Mouse (Mus musculus) lung, postnatal 0 days (tissue): ENCODE measurements around the gene Mgat4e. TPM values are rescaled to one million over a fixed set of nuclear protein-coding genes. Genes with fewer than 3 reads are reported as not detected.
A peak's percentile ranks its signal among the peaks of the same experiment; 100 is the strongest.
"Not testable (repeated sequence)": the region's sequence is repeated elsewhere in the genome, so short reads cannot be mapped to it uniquely, and the experiment has no call there.

Experiments
- ATAC-seq: fragments of 200-750 bp; cut with Nextera tagmentation; 2 replicates; pipeline ENCODE4 v1.8.0; 2017; ENCODE audit warnings: moderate library complexity
- DNase-seq: peaks from one replicate; pipeline ENCODE4 v3.0.0-alpha.2; 2016; ENCODE audit warnings: low spot score
- H3K27ac ChIP-seq: fragments of 300-500 bp; sonication (generic); 2 replicates; pipeline ENCODE4 v1.5.1; 2014; ENCODE audit warnings: antibody characterized with exemption, mild to moderate bottlenecking, low read length, mixed read lengths
- H3K27me3 ChIP-seq: fragments of 300-500 bp; sonication (generic); replicated peaks from 2 replicates; pipeline ENCODE4 v1.6.1; 2014; ENCODE audit warnings: low read length, mixed read lengths; ENCODE audit not compliant: insufficient read depth
- H3K36me3 ChIP-seq: fragments of 300-500 bp; sonication (generic); 2 replicates; pipeline ENCODE4 v1.6.1; 2014; ENCODE audit warnings: low read length, mixed read lengths; ENCODE audit not compliant: insufficient read depth
- H3K4me1 ChIP-seq: fragments of 300-500 bp; sonication (generic); 2 replicates; pipeline ENCODE4 v1.6.1; 2014; ENCODE audit warnings: antibody characterized with exemption, low read depth, low read length, mixed read lengths; ENCODE audit not compliant: insufficient read depth
- H3K4me2 ChIP-seq: fragments of 300-500 bp; sonication (generic); replicated peaks from 2 replicates; pipeline ENCODE4 v1.6.1; 2014; ENCODE audit warnings: low read depth, mild to moderate bottlenecking, low read length, moderate library complexity, mixed read lengths
- H3K4me3 ChIP-seq: fragments of 300-500 bp; sonication (generic); 2 replicates; pipeline ENCODE4 v1.5.1; 2014; ENCODE audit warnings: low read depth, low read length
- H3K9ac ChIP-seq: fragments of 300-500 bp; sonication (generic); replicated peaks from 2 replicates; pipeline ENCODE4 v1.6.1; 2014; ENCODE audit warnings: low read depth, mild to moderate bottlenecking
- H3K9me3 ChIP-seq: fragments of 300-500 bp; sonication (generic); 2 replicates; pipeline ENCODE4 v1.6.1; 2016; ENCODE audit warnings: low read length, mixed read lengths
- CTCF ChIP-seq: IDR thresholded peaks from 2 replicates; pipeline ENCODE4 v1.5.1; 2016; ENCODE audit warnings: antibody characterized with exemption, mild to moderate bottlenecking
- EP300 ChIP-seq: IDR thresholded peaks from 2 replicates; pipeline ENCODE4 v1.6.1; 2016; ENCODE audit warnings: antibody characterized with exemption, mild to moderate bottlenecking, control low read depth
- WGBS: fragments of 180-500 bp; shearing (Covaris S2); extraction: QIAGEN DNeasy Blood & Tissue Kit; methylation state at CpG from one replicate; pipeline ENCODE4 v1.1.7; 2014; 5-methylcytosine and 5-hydroxymethylcytosine counted together
- polyA plus RNA-seq: library from polyadenylated mRNA; unstranded; fragments of >200 nt; fragmentation: Nextera tagmentation; extraction: Ambion mirVana; gene quantifications from 2 replicates; pipeline ENCODE4 v1.2.1, GENCODE M21; 2015

Mgat4e gene
- polyA plus RNA-seq, 1 experiment from 2014 or later = not detected

- H3K9ac ChIP-seq = no peak overlapping the region
- peaks cover 9% of the 10 kb centered on the region; the same call in 1 of the 2 replicates for H3K4me1 ChIP-seq
- 7% methylated on average over 7 of the region's 7 CpGs for WGBS
- no peak overlapping the region for H3K4me2 ChIP-seq
- DNase-seq (peak; percentile 98), ATAC-seq (peak; percentile 88)
- no peak overlapping the region for H3K27ac ChIP-seq
- no peaks in the 10 kb centered on the region for H3K36me3 ChIP-seq
- no peak for TF ChIP-seq EP300
- peak; percentile 89 for TF ChIP-seq CTCF
- H3K27me3 ChIP-seq = no peaks in the 10 kb centered on the region
- H3K4me3 ChIP-seq = no peak overlapping the region
- H3K9me3 ChIP-seq = no peaks in the 10 kb centered on the region
Measured at GRCm38 (mm10) chr1:134518677-134519076, 30.8 kb downstream of the Mgat4e start.

DNA sequence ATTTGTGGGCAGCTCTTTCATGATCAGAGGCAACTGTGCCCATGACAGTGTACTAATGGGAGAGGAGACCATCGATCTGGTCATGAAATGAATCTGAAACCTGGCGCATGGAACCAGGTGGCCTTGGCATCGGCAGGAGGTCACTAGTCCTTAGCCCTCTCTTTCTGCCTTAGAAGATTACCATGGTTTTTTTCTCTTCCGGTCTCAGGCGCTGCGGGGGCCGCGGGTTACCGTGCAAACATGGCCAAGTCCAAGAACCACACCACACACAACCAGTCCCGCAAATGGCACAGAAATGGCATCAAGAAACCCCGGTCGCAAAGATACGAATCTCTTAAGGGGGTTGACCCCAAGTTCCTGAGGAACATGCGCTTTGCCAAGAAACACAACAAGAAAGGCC lies 31.6 kb downstream of the Mgat4e start:
- 94% methylated on average over 14 of the region's 14 CpGs for WGBS
- not testable (repeated sequence) for DNase-seq, H3K27ac ChIP-seq, H3K36me3 ChIP-seq, H3K4me2 ChIP-seq, H3K4me3 ChIP-seq, ATAC-seq, H3K9ac ChIP-seq, H3K9me3 ChIP-seq, H3K27me3 ChIP-seq
- peaks cover 10% of the 10 kb centered on the region; the same call in 1 of the 2 replicates for H3K4me1 ChIP-seq

- no peaks in the 10 kb centered on the region for H3K27me3 ChIP-seq
- peak; percentile 77 for DNase-seq
- WGBS = 20% methylated on average over 4 of the region's 4 CpGs
- H3K9me3 ChIP-seq = no peaks in the 10 kb centered on the region
- no peak overlapping the region for H3K4me3 ChIP-seq
- peaks cover 10% of the 10 kb centered on the region; the same call in 1 of the 2 replicates for H3K4me1 ChIP-seq
- peak overlapping the region; percentile 64 for H3K27ac ChIP-seq
- H3K9ac ChIP-seq = no peak overlapping the region
- H3K36me3 ChIP-seq = no peaks in the 10 kb centered on the region
- ATAC-seq = peak; percentile 40
- H3K4me2 ChIP-seq = 0 out of 2 replicates have a peak overlapping the region, but pooled peaks have one; percentile 4
- no peak for TF ChIP-seq CTCF
- no peak for TF ChIP-seq EP300
Measured at GRCm38 (mm10) chr1:134516491-134517198, 32.8 kb downstream of the Mgat4e start.

GRCm38 (mm10) chr1:134515891-134516290 lies 33.6 kb downstream of the Mgat4e start:
- ATAC-seq (no peak), DNase-seq (no peak)
- TF ChIP-seq CTCF = no peak
- no peak for TF ChIP-seq EP300
- WGBS = 62% methylated on average over 2 of the region's 2 CpGs
- Histone ChIP-seq H3K9me3 (no peaks in the 10 kb centered on the region), H3K9ac (no peak overlapping the region), H3K27ac (0 out of 2 replicates have a peak overlapping the region, but pooled peaks have one; percentile 64), H3K4me2 (no peak overlapping the region), H3K27me3 (no peaks in the 10 kb centered on the region), H3K4me1 (peaks cover 10% of the 10 kb centered on the region; the same call in 1 of the 2 replicates), H3K36me3 (no peaks in the 10 kb centered on the region), H3K4me3 (no peak overlapping the region)

- peak; percentile 55 for DNase-seq
- Histone ChIP-seq H3K4me3 (peak overlapping the region; percentile 41), H3K4me2 (peak overlapping the region; percentile 81), H3K9me3 (no peaks in the 10 kb centered on the region), H3K27ac (no peak overlapping the region), H3K36me3 (no peaks in the 10 kb centered on the region), H3K27me3 (no peaks in the 10 kb centered on the region), H3K9ac (no peak overlapping the region), H3K4me1 (peaks cover 10% of the 10 kb centered on the region; the same call in 1 of the 2 replicates)
- ATAC-seq = no peak
- WGBS = 32% methylated on average over 16 of the region's 16 CpGs
- TF ChIP-seq CTCF (no peak), EP300 (no peak)
Measured at GRCm38 (mm10) chr1:134513876-134514590, 35.4 kb downstream of the Mgat4e start.

- WGBS = 1% methylated on average over 38 of the region's 38 CpGs
- H3K4me1 ChIP-seq = peaks cover 10% of the 10 kb centered on the region; the same call in 1 of the 2 replicates
- DNase-seq = peak; percentile 57
- H3K36me3 ChIP-seq = no peaks in the 10 kb centered on the region
- peak overlapping the region; percentile 81 for H3K4me2 ChIP-seq
- TF ChIP-seq EP300 (no peak), CTCF (peak; percentile 27)
- H3K27ac ChIP-seq = 0 out of 2 replicates have a peak overlapping the region, but pooled peaks have one; percentile 1
- 0 out of 2 replicates have a peak overlapping the region, but pooled peaks have one; percentile 26 for H3K9ac ChIP-seq
- no peaks in the 10 kb centered on the region for H3K27me3 ChIP-seq
- H3K4me3 ChIP-seq = peak overlapping the region; percentile 41
- peak; percentile 76 for ATAC-seq
- H3K9me3 ChIP-seq = no peaks in the 10 kb centered on the region
Measured at GRCm38 (mm10) chr1:134513312-134513860, 36.1 kb downstream of the Mgat4e start.
